Mouse (Mus musculus) embryo, embryonic 11.5 days (tissue): ENCODE results near the gene Pacs2.

ENCODE experiments used
- DNase-seq: peaks from one replicate; pipeline ENCODE4 v3.0.0-alpha.2; 2012; ENCODE audit warnings: low read depth, low spot score

The Pacs2 gene

DNA sequence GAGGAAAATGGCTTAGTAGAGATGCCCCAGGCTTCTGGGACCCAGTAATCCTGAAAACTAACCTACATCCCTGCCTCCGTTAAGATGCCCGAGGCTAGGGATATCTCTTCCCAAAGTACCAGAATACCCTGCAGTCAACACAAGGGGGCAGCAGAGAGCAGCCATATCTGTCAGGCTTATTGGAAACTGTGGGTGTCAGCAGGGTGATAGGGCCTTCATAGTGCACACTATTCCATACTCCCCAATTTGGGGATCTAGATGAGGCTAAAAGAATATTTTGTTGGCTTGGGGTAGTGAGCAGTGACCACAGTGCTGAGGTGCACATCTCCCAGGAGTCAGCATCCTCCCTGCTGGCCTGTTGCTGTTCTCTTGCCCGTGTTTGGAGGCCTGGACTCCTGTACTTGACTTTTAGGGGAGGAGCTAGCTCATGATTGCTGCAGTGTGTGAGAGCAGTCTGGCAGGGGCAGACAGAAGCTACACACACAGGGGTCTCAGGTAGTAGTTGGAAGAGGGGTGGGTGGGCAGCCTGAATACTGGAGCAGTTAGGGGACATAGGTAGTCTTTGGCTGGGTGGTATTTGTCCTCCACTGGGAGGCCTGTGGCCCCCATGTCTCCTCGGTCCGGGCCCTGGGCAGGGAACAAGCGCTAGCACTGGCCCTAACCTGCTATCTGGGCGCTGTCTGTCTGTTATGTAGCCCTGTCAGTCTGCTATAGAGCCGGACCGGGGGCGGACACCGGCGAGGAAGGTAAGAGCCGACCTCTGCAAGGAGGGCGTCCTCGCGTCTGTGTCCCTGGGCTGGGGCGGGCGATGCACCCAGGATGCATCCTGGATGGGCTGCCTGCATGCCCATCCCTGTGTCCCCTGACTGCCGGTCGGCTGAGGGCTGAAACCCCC is 105.5 kb downstream of the Pacs2 start:
- DNase-seq, result peak; percentile 63
